Mouse (Mus musculus) hindbrain, embryonic 12.5 days (tissue): Measurements from ENCODE around the gene Khdrbs1. TPM values are rescaled to one million over a fixed set of nuclear protein-coding genes. Genes with fewer than 3 reads are reported as not detected.

Experiments
- ATAC-seq: fragments of 200-750 bp; cut with Nextera tagmentation; 2 replicates; pipeline ENCODE4 v1.8.0; 2017; ENCODE audit warnings: moderate TSS enrichment; ENCODE audit not compliant: low FRiP score
- H3K27ac ChIP-seq: fragments of 300-500 bp; sonication (generic); 2 replicates; pipeline ENCODE4 v1.5.1; 2016; ENCODE audit warnings: mild to moderate bottlenecking
- H3K27me3 ChIP-seq: fragments of 300-500 bp; sonication (generic); 2 replicates; pipeline ENCODE4 v1.6.1; 2016; ENCODE audit warnings: mild to moderate bottlenecking
- H3K36me3 ChIP-seq: fragments of 300-500 bp; sonication (generic); 2 replicates; pipeline ENCODE4 v1.6.1; 2016; ENCODE audit warnings: mild to moderate bottlenecking
- H3K4me1 ChIP-seq: fragments of 300-500 bp; sonication (generic); 2 replicates; pipeline ENCODE4 v1.6.1; 2016
- H3K4me2 ChIP-seq: fragments of 300-500 bp; sonication (generic); replicated peaks from 2 replicates; pipeline ENCODE4 v1.6.1; 2016; ENCODE audit warnings: mild to moderate bottlenecking
- H3K4me3 ChIP-seq: fragments of 300-500 bp; sonication (generic); 2 replicates; pipeline ENCODE4 v1.5.1; 2016; ENCODE audit warnings: mild to moderate bottlenecking
- H3K9ac ChIP-seq: fragments of 300-500 bp; sonication (generic); 2 replicates; pipeline ENCODE4 v1.6.1; 2016; ENCODE audit warnings: mild to moderate bottlenecking, moderate library complexity
- H3K9me3 ChIP-seq: fragments of 300-500 bp; sonication (generic); replicated peaks from 2 replicates; pipeline ENCODE4 v1.6.1; 2016; ENCODE audit warnings: mild to moderate bottlenecking
- WGBS: fragments of 180-500 bp; shearing (Covaris S2); methylation state at CpG from one replicate; pipeline ENCODE4 v1.1.7; 2016; 5-methylcytosine and 5-hydroxymethylcytosine counted together
- microRNA-seq: library from miRNA; unstranded; fragments of <30 nt; microRNA quantifications from one replicate; pipeline ENCODE4, GENCODE M21; 2017
- polyA plus RNA-seq: library from polyadenylated mRNA; unstranded; fragments of >200 nt; fragmentation: Nextera tagmentation; extraction: Ambion mirVana; gene quantifications from 2 replicates; pipeline ENCODE4 v1.2.1, GENCODE M21; 2016

The Khdrbs1 gene
- polyA plus RNA-seq, 1 experiment from 2014 or later = 215 TPM

GRCm38 (mm10) chr4:129661584-129661983 is 80.5 kb downstream of the Khdrbs1 start:
- Histone ChIP-seq H3K4me1 (no peaks in the 10 kb centered on the region), H3K27me3 (no peaks in the 10 kb centered on the region), H3K9ac (no peak overlapping the region), H3K27ac (no peak overlapping the region), H3K4me2 (no peak overlapping the region), H3K36me3 (peaks cover 46% of the 10 kb centered on the region), H3K9me3 (no peaks in the 10 kb centered on the region), H3K4me3 (no peak overlapping the region)
- no peak for ATAC-seq
- 93% methylated on average over 3 of the region's 3 CpGs for WGBS

GRCm38 (mm10) chr4:129654770-129655169 is 87.3 kb downstream of the Khdrbs1 start:
- H3K36me3 ChIP-seq = peaks cover 84% of the 10 kb centered on the region
- H3K4me1 ChIP-seq = no peaks in the 10 kb centered on the region
- WGBS = 93% methylated on average over 14 of the region's 14 CpGs
- no peak overlapping the region for H3K9ac ChIP-seq
- H3K27me3 ChIP-seq = no peaks in the 10 kb centered on the region
- H3K9me3 ChIP-seq = no peaks in the 10 kb centered on the region
- no peak overlapping the region for H3K27ac ChIP-seq
- no peak overlapping the region for H3K4me3 ChIP-seq
- H3K4me2 ChIP-seq = no peak overlapping the region
- ATAC-seq = no peak

Small RNA genes within 50 kb of the gene (microRNA-seq; reads per million reads assigned to microRNA genes)
- not detected for gene Gm28017
- 1.1 reads per million for gene Mir7016

Other genes with a start within 250 kb of the Khdrbs1 start
- 1,978 and 2,031 TPM in 2 replicates for gene Marcksl1, start 228.7 kb downstream of the Khdrbs1 start, polyA plus RNA-seq
- gene Hdac1, start 199.6 kb downstream of the Khdrbs1 start, polyA plus RNA-seq = 168 and 178 TPM in 2 replicates
- gene Lck, start 168.7 kb downstream of the Khdrbs1 start, polyA plus RNA-seq = 6.4 and 7.1 TPM in 2 replicates
- 1.7 and 2.5 TPM in 2 replicates for gene Fam167b, start 163.8 kb downstream of the Khdrbs1 start, polyA plus RNA-seq
- gene Eif3i, start 141.7 kb downstream of the Khdrbs1 start, polyA plus RNA-seq = 187 and 204 TPM in 2 replicates
- 164 and 174 TPM in 2 replicates for gene Tmem234, start 141.6 kb downstream of the Khdrbs1 start, polyA plus RNA-seq
- 2.4 and 3.1 TPM in 2 replicates for gene Dcdc2b, start 128.0 kb downstream of the Khdrbs1 start, polyA plus RNA-seq
- gene Iqcc, start 123.2 kb downstream of the Khdrbs1 start, polyA plus RNA-seq = 30.0 and 31.8 TPM in 2 replicates
- gene Ccdc28b, start 118.4 kb downstream of the Khdrbs1 start, polyA plus RNA-seq = 85.9 and 91.5 TPM in 2 replicates
- 90.8 and 91.1 TPM in 2 replicates for gene Txlna, start 101.2 kb downstream of the Khdrbs1 start, polyA plus RNA-seq
- 16.0 and 18.8 TPM in 2 replicates for gene Kpna6, start 69.5 kb downstream of the Khdrbs1 start, polyA plus RNA-seq
- gene Tmem39b, start 45.5 kb downstream of the Khdrbs1 start, polyA plus RNA-seq = 15.0 and 16.4 TPM in 2 replicates
- gene Ptp4a2, start 68.9 kb upstream of the Khdrbs1 start, polyA plus RNA-seq = 347 and 360 TPM in 2 replicates
- 0.06 TPM in 1 of 2 replicates, not detected in the other for gene Spocd1, start 186.9 kb upstream of the Khdrbs1 start, polyA plus RNA-seq
- gene Adgrb2, start 242.6 kb upstream of the Khdrbs1 start, polyA plus RNA-seq = 10.3 and 12.6 TPM in 2 replicates